Mouse (Mus musculus) lung, postnatal 0 days (tissue): ENCODE measurements at regions not wholly inside any gene's neighbourhood (a gene's known extent, or its start where the extent isn't known, plus 50 kb on each side); places are given as distances from the start of the nearest gene placed in this dataset.
"Not testable (repeated sequence)": the region's sequence is repeated elsewhere in the genome, so short reads cannot be mapped to it uniquely, and the experiment has no call there.

Experiments used
- CTCF ChIP-seq: IDR thresholded peaks from 2 replicates; pipeline ENCODE4 v1.5.1; 2016; ENCODE audit warnings: antibody characterized with exemption, mild to moderate bottlenecking
- EP300 ChIP-seq: IDR thresholded peaks from 2 replicates; pipeline ENCODE4 v1.6.1; 2016; ENCODE audit warnings: antibody characterized with exemption, mild to moderate bottlenecking, control low read depth

DNA sequence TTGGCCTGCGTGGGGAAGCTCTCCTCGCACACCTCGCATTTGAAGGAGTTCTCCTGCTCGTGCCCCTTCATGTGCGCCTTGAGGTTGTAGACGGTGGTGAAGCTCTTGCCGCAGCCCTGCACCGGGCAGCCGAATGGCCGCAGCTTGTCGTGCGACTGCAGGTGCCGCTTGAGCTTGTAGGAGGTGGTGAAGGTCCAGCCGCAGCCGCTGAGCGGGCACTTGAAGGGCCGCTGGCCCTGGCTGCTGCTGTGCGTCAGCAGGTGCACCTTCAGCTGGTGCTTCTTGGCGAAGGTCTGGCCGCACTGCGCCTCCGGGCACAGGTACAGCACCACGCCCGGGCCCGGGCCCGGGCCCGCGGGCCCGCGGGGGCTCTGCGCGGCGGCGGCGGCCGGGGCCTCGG is 72.5 kb downstream of the Zxdb start:
- not testable (repeated sequence) for TF ChIP-seq CTCF, EP300
